Mouse (Mus musculus) brown adipose tissue, adult 24 weeks (tissue): ENCODE data around the gene Ofcc1. TPM values are rescaled to one million over a fixed set of nuclear protein-coding genes. Genes with fewer than 3 reads are reported as not detected.

Source experiments
- H3K27ac ChIP-seq: fragments of 200-500 bp; replicated peaks from 2 replicates; pipeline ENCODE4 v1.5.1; 2012; ENCODE audit warnings: low read depth, mild to moderate bottlenecking, low read length
- H3K4me1 ChIP-seq: fragments of 200-500 bp; 2 replicates; pipeline ENCODE4 v1.6.1; 2012; ENCODE audit warnings: low read length, mixed read lengths; ENCODE audit not compliant: control insufficient read depth, insufficient read depth, insufficient read length
- H3K4me3 ChIP-seq: fragments of 200-500 bp; 2 replicates; pipeline ENCODE4 v1.5.1; 2012; ENCODE audit warnings: low read depth, mild to moderate bottlenecking, low read length, moderate library complexity; ENCODE audit not compliant: insufficient read depth
- polyA plus RNA-seq: library from polyadenylated mRNA; stranded (reverse); fragments of >200 nt; gene quantifications from 2 replicates; pipeline ENCODE4 v1.2.4, GENCODE M21; 2012; ENCODE audit not compliant: missing spikeins, insufficient read depth, insufficient read length

The Ofcc1 gene
- polyA plus RNA-seq, 1 experiment = not detected

- no peak overlapping the region for H3K27ac ChIP-seq
- no peak overlapping the region for H3K4me3 ChIP-seq
- no peaks in the 10 kb centered on the region for H3K4me1 ChIP-seq
Measured at GRCm38 (mm10) chr13:40135670-40136069, 225.6 kb downstream of the Ofcc1 start.

- no peaks in the 10 kb centered on the region for H3K4me1 ChIP-seq
- H3K4me3 ChIP-seq = no peak overlapping the region
- no peak overlapping the region for H3K27ac ChIP-seq
Measured at GRCm38 (mm10) chr13:40123868-40124267, 237.4 kb downstream of the Ofcc1 start.

GRCm38 (mm10) chr13:40112336-40112735, 248.9 kb downstream of the Ofcc1 start:
- H3K27ac ChIP-seq = no peak overlapping the region
- H3K4me3 ChIP-seq = no peak overlapping the region

GRCm38 (mm10) chr13:40076236-40076635, 285.0 kb downstream of the Ofcc1 start:
- Histone ChIP-seq H3K4me3 (no peak overlapping the region), H3K4me1 (no peaks in the 10 kb centered on the region), H3K27ac (no peak overlapping the region)

More at GRCm38 (mm10) chr13:40112336-40112735, 248.9 kb downstream of the Ofcc1 start:
- no peaks in the 10 kb centered on the region for H3K4me1 ChIP-seq

- no peak overlapping the region for H3K4me3 ChIP-seq
- H3K4me1 ChIP-seq = no peaks in the 10 kb centered on the region
- H3K27ac ChIP-seq = no peak overlapping the region
Measured at GRCm38 (mm10) chr13:40074850-40075416, 286.3 kb downstream of the Ofcc1 start.

GRCm38 (mm10) chr13:40070004-40070403, 291.2 kb downstream of the Ofcc1 start:
- no peak overlapping the region for H3K4me3 ChIP-seq
- H3K4me1 ChIP-seq = no peaks in the 10 kb centered on the region
- no peak overlapping the region for H3K27ac ChIP-seq

- Histone ChIP-seq H3K4me3 (no peak overlapping the region), H3K27ac (no peak overlapping the region), H3K4me1 (no peaks in the 10 kb centered on the region)
Measured at GRCm38 (mm10) chr13:40061281-40061680, 300.0 kb downstream of the Ofcc1 start.

- Histone ChIP-seq H3K4me3 (no peak overlapping the region), H3K4me1 (no peaks in the 10 kb centered on the region), H3K27ac (no peak overlapping the region)
Measured at GRCm38 (mm10) chr13:40037881-40038280, 323.4 kb downstream of the Ofcc1 start.

- H3K4me3 ChIP-seq = no peak overlapping the region
- no peak overlapping the region for H3K27ac ChIP-seq
- H3K4me1 ChIP-seq = no peaks in the 10 kb centered on the region
Measured at GRCm38 (mm10) chr13:40036981-40037765, 324.1 kb downstream of the Ofcc1 start.

GRCm38 (mm10) chr13:40029426-40029825, 331.8 kb downstream of the Ofcc1 start:
- H3K27ac ChIP-seq = no peak overlapping the region
- no peaks in the 10 kb centered on the region for H3K4me1 ChIP-seq
- H3K4me3 ChIP-seq = no peak overlapping the region

- Histone ChIP-seq H3K27ac (no peak overlapping the region), H3K4me1 (no peaks in the 10 kb centered on the region), H3K4me3 (no peak overlapping the region)
Measured at GRCm38 (mm10) chr13:40028827-40029226, 332.4 kb downstream of the Ofcc1 start.

- H3K4me1 ChIP-seq = no peaks in the 10 kb centered on the region
- H3K27ac ChIP-seq = no peak overlapping the region
- H3K4me3 ChIP-seq = no peak overlapping the region
Measured at GRCm38 (mm10) chr13:40025816-40026215, 335.4 kb downstream of the Ofcc1 start.

GRCm38 (mm10) chr13:40023201-40023777, 338.0 kb downstream of the Ofcc1 start:
- no peak overlapping the region for H3K4me3 ChIP-seq
- no peaks in the 10 kb centered on the region for H3K4me1 ChIP-seq
- no peak overlapping the region for H3K27ac ChIP-seq

GRCm38 (mm10) chr13:40022609-40023008, 338.6 kb downstream of the Ofcc1 start:
- H3K27ac ChIP-seq = no peak overlapping the region
- no peaks in the 10 kb centered on the region for H3K4me1 ChIP-seq
- H3K4me3 ChIP-seq = no peak overlapping the region

GRCm38 (mm10) chr13:40000236-40000635, 361.0 kb downstream of the Ofcc1 start:
- Histone ChIP-seq H3K4me3 (no peak overlapping the region), H3K4me1 (no peaks in the 10 kb centered on the region), H3K27ac (no peak overlapping the region)

GRCm38 (mm10) chr13:39997901-39998300, 363.3 kb downstream of the Ofcc1 start:
- no peaks in the 10 kb centered on the region for H3K4me1 ChIP-seq
- no peak overlapping the region for H3K4me3 ChIP-seq
- H3K27ac ChIP-seq = no peak overlapping the region
